Mouse (Mus musculus) embryonic facial prominence, embryonic 12.5 days (tissue): ENCODE measurements around the gene Rprm. TPM values are rescaled to one million over a fixed set of nuclear protein-coding genes. Genes with fewer than 3 reads are reported as not detected.

Experiments used
- ATAC-seq: fragments of 200-750 bp; cut with Nextera tagmentation; 2 replicates; pipeline ENCODE4 v1.8.0; 2017; ENCODE audit not compliant: insufficient number of reproducible peaks, insufficient read depth, low FRiP score, low TSS enrichment
- H3K27ac ChIP-seq: fragments of 300-500 bp; sonication (generic); 2 replicates; pipeline ENCODE4 v1.5.1; 2016; ENCODE audit warnings: mild to moderate bottlenecking
- H3K27me3 ChIP-seq: fragments of 300-500 bp; sonication (generic); 2 replicates; pipeline ENCODE4 v1.6.1; 2016; ENCODE audit warnings: mild to moderate bottlenecking, moderate library complexity
- H3K36me3 ChIP-seq: fragments of 300-500 bp; sonication (generic); 2 replicates; pipeline ENCODE4 v1.6.1; 2016; ENCODE audit warnings: mild to moderate bottlenecking
- H3K4me1 ChIP-seq: fragments of 300-500 bp; sonication (generic); 2 replicates; pipeline ENCODE4 v1.6.1; 2016
- H3K4me2 ChIP-seq: fragments of 300-500 bp; sonication (generic); replicated peaks from 2 replicates; pipeline ENCODE4 v1.6.1; 2016; ENCODE audit warnings: mild to moderate bottlenecking, moderate library complexity
- H3K4me3 ChIP-seq: fragments of 300-500 bp; sonication (generic); 2 replicates; pipeline ENCODE4 v1.5.1; 2016; ENCODE audit warnings: mild to moderate bottlenecking
- H3K9ac ChIP-seq: fragments of 300-500 bp; sonication (generic); 2 replicates; pipeline ENCODE4 v1.6.1; 2016; ENCODE audit warnings: mild to moderate bottlenecking, moderate library complexity
- H3K9me3 ChIP-seq: fragments of 300-500 bp; sonication (generic); 2 replicates; pipeline ENCODE4 v1.6.1; 2016; ENCODE audit warnings: mild to moderate bottlenecking, moderate library complexity
- WGBS: fragments of 180-500 bp; shearing (Covaris S2); methylation state at CpG from one replicate; pipeline ENCODE4 v1.1.7; 2016; 5-methylcytosine and 5-hydroxymethylcytosine counted together
- polyA plus RNA-seq: library from polyadenylated mRNA; unstranded; fragments of >200 nt; fragmentation: Nextera tagmentation; extraction: Ambion mirVana; gene quantifications from 2 replicates; pipeline ENCODE4 v1.2.1, GENCODE M21; 2016

Gene Rprm
- polyA plus RNA-seq, 1 experiment from 2014 or later, result 41.9 TPM

- no peak overlapping the region for H3K27ac ChIP-seq
- no peaks in the 10 kb centered on the region for H3K36me3 ChIP-seq
- H3K9me3 ChIP-seq, result no peaks in the 10 kb centered on the region
- no peaks in the 10 kb centered on the region for H3K27me3 ChIP-seq
- H3K4me2 ChIP-seq, result no peak overlapping the region
- 74% methylated on average over 1 of the region's 1 CpGs for WGBS
- no peak for ATAC-seq
- no peaks in the 10 kb centered on the region for H3K4me1 ChIP-seq
- H3K9ac ChIP-seq, result no peak overlapping the region
- no peak overlapping the region for H3K4me3 ChIP-seq
These were observed 13.8 kb downstream of the Rprm start for GRCm38 (mm10) chr2:54071526-54071925.

DNA sequence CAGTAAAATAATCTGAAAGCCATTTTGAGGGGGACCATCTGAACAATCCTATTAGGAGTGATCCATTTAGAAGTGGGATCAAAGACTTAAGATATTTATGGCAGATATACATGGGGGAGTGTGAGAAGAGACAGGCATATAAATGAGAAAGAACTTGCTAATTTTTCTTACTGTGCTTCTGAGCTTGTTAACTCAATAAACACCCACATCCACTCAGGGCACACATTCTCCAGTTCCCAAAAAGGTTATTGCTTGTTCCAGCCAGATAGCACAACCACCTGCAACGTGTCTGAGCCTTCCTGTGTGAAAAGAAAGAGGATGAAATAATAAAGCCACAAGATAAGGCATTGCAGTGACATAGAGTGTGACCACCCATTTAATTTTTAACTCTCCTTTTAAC is 22.9 kb downstream of the Rprm start:
- Histone ChIP-seq H3K27ac (no peak overlapping the region), H3K9ac (no peak overlapping the region), H3K4me1 (no peaks in the 10 kb centered on the region), H3K27me3 (no peaks in the 10 kb centered on the region), H3K36me3 (no peaks in the 10 kb centered on the region), H3K9me3 (no peaks in the 10 kb centered on the region), H3K4me2 (no peak overlapping the region), H3K4me3 (no peak overlapping the region)
- ATAC-seq, result no peak
- WGBS, result 56% methylated on average over 1 of the region's 1 CpGs

- Histone ChIP-seq H3K4me1 (no peaks in the 10 kb centered on the region), H3K27me3 (no peaks in the 10 kb centered on the region), H3K9ac (no peak overlapping the region), H3K4me2 (no peak overlapping the region), H3K4me3 (no peak overlapping the region), H3K36me3 (no peaks in the 10 kb centered on the region), H3K9me3 (no peaks in the 10 kb centered on the region), H3K27ac (no peak overlapping the region)
- ATAC-seq, result no peak
These were observed 24.3 kb downstream of the Rprm start for GRCm38 (mm10) chr2:54061039-54061438.
